Mouse (Mus musculus): ENCODE measurements around the gene Ddx46. TPM values are rescaled to one million over a fixed set of nuclear protein-coding genes. Genes with fewer than 3 reads are reported as not detected.
"Not testable (repeated sequence)": the region's sequence is repeated elsewhere in the genome, so short reads cannot be mapped to it uniquely, and the experiment has no call there.

The Ddx46 gene
- total RNA-seq, 4 experiments from 2014 or later, result 41.8 to 48.4 (median 46.2) TPM

- no peak for DNase-seq (ENCODE audit: low spot score in 2 of 2)
Observed at GRCm38 (mm10) chr13:55636185-55636983, 1.6 kb downstream of the Ddx46 start.

GRCm38 (mm10) chr13:55640480-55640879, 5.7 kb downstream of the Ddx46 start:
- peak; percentile 44 to 83 for DNase-seq (ENCODE audit: low spot score in 2 of 2)

- DNase-seq (ENCODE audit: low spot score in 2 of 2), result no peak
Observed at GRCm38 (mm10) chr13:55644525-55644924, 9.7 kb downstream of the Ddx46 start.

GRCm38 (mm10) chr13:55650098-55650497, 15.3 kb downstream of the Ddx46 start:
- DNase-seq (ENCODE audit: low spot score in 2 of 2), result no peak

- DNase-seq (ENCODE audit: low spot score in 2 of 2), result no peak
Observed at GRCm38 (mm10) chr13:55650980-55651379, 16.2 kb downstream of the Ddx46 start.

GRCm38 (mm10) chr13:55668550-55668949, 33.7 kb downstream of the Ddx46 start:
- DNase-seq (ENCODE audit: low spot score in 2 of 2), result no peak

- no peak for DNase-seq (ENCODE audit: low spot score in 2 of 2)
Observed at GRCm38 (mm10) chr13:55672711-55673110, 37.9 kb downstream of the Ddx46 start.

GRCm38 (mm10) chr13:55677364-55677763, 42.5 kb downstream of the Ddx46 start:
- DNase-seq (ENCODE audit: low spot score in 2 of 2), result no peak

GRCm38 (mm10) chr13:55682201-55682600, 47.4 kb downstream of the Ddx46 start:
- no peak for DNase-seq (ENCODE audit: low spot score in 2 of 2)

GRCm38 (mm10) chr13:55683581-55683980, 48.8 kb downstream of the Ddx46 start:
- DNase-seq (ENCODE audit: low spot score in 2 of 2), result no peak

GRCm38 (mm10) chr13:55686107-55686633, 51.3 kb downstream of the Ddx46 start:
- no peak for DNase-seq (ENCODE audit: low spot score in 2 of 2)

- DNase-seq (ENCODE audit: low spot score in 2 of 2), result no peak
Observed at GRCm38 (mm10) chr13:55687927-55688602, 53.2 kb downstream of the Ddx46 start.

GRCm38 (mm10) chr13:55692535-55693242, 57.9 kb downstream of the Ddx46 start, which contains the start of gene B230219D22Rik:
Gene B230219D22Rik (plus strand): TSS chr13:55693124.
- DNase-seq (ENCODE audit: low spot score in 2 of 2), result peak; percentile 79 to 86

GRCm38 (mm10) chr13:55693243-55693721, 58.5 kb downstream of the Ddx46 start:
- DNase-seq (ENCODE audit: low spot score in 2 of 2), result no peak

GRCm38 (mm10) chr13:55694110-55694509, 59.3 kb downstream of the Ddx46 start:
- DNase-seq (ENCODE audit: low spot score in 2 of 2), result no peak

- DNase-seq (ENCODE audit: low spot score in 2 of 2), result not testable (repeated sequence)
Observed at GRCm38 (mm10) chr13:55695989-55696388, 61.2 kb downstream of the Ddx46 start.

GRCm38 (mm10) chr13:55704301-55704700, 69.5 kb downstream of the Ddx46 start:
- no peak for DNase-seq (ENCODE audit: low spot score in 2 of 2)

- no peak for DNase-seq (ENCODE audit: low spot score in 2 of 2)
Observed at GRCm38 (mm10) chr13:55712846-55713245, 78.0 kb downstream of the Ddx46 start.

- DNase-seq (ENCODE audit: low spot score in 2 of 2), result peak; percentile 68 to 84
Observed at GRCm38 (mm10) chr13:55714501-55715166, 79.8 kb downstream of the Ddx46 start, which contains the start of gene Txndc15. Gene Txndc15 (plus strand): TSS chr13:55714650.

- DNase-seq (ENCODE audit: low spot score in 2 of 2), result no peak
Observed at GRCm38 (mm10) chr13:55715167-55715512, 80.3 kb downstream of the Ddx46 start.

GRCm38 (mm10) chr13:55715908-55716510, 81.2 kb downstream of the Ddx46 start:
- DNase-seq (ENCODE audit: low spot score in 2 of 2), result no peak

Measured in layer of hippocampus, adult 8-10 months (tissue).